Mouse (Mus musculus) liver, postnatal 0 days (tissue): ENCODE measurements at regions not wholly inside any gene's neighbourhood (a gene's known extent, or its start where the extent isn't known, plus 50 kb on each side); places are given as distances from the start of the nearest gene placed in this dataset.

Experiments used
- ATAC-seq: fragments of 200-750 bp; cut with Nextera tagmentation; 2 replicates; pipeline ENCODE4 v1.8.0; 2017; ENCODE audit warnings: mild to moderate bottlenecking, moderate library complexity
- DNase-seq: peaks from one replicate; pipeline ENCODE4 v3.0.0-alpha.2; 2016
- H3K27ac ChIP-seq: fragments of 300-500 bp; sonication (generic); 2 replicates; pipeline ENCODE4 v1.5.1; 2014; ENCODE audit warnings: antibody characterized with exemption, moderate library complexity, mild to moderate bottlenecking, low read depth
- H3K27me3 ChIP-seq: fragments of 300-500 bp; sonication (generic); 2 replicates; pipeline ENCODE4 v1.6.1; 2014; ENCODE audit warnings: low read length, control low read depth, mixed read lengths; ENCODE audit not compliant: insufficient read depth
- H3K36me3 ChIP-seq: fragments of 300-500 bp; sonication (generic); replicated peaks from 2 replicates; pipeline ENCODE4 v1.6.1; 2014; ENCODE audit warnings: mild to moderate bottlenecking, control low read depth, low read length, moderate library complexity, mixed read lengths; ENCODE audit not compliant: insufficient read depth
- H3K4me1 ChIP-seq: fragments of 300-500 bp; sonication (generic); 2 replicates; pipeline ENCODE4 v1.6.1; 2014; ENCODE audit warnings: antibody characterized with exemption, mild to moderate bottlenecking, control low read depth; ENCODE audit not compliant: insufficient read depth
- H3K4me2 ChIP-seq: fragments of 300-500 bp; sonication (generic); 2 replicates; pipeline ENCODE4 v1.6.1; 2014; ENCODE audit warnings: low read depth, mild to moderate bottlenecking, low read length, moderate library complexity, mixed read lengths
- H3K4me3 ChIP-seq: fragments of 300-500 bp; sonication (generic); 2 replicates; pipeline ENCODE4 v1.5.1; 2014; ENCODE audit warnings: low read depth, low read length
- H3K9ac ChIP-seq: fragments of 300-500 bp; sonication (generic); replicated peaks from 2 replicates; pipeline ENCODE4 v1.6.1; 2014; ENCODE audit warnings: mild to moderate bottlenecking, moderate library complexity
- H3K9me3 ChIP-seq: fragments of 300-500 bp; sonication (generic); 2 replicates; pipeline ENCODE4 v1.6.1; 2016; ENCODE audit warnings: mild to moderate bottlenecking, control low read depth, low read length, mixed read lengths
- CTCF ChIP-seq: sonication (generic); IDR thresholded peaks from 2 replicates; pipeline ENCODE4 v1.5.1; 2016; ENCODE audit warnings: antibody characterized with exemption, low read depth
- EP300 ChIP-seq: IDR thresholded peaks from 2 replicates; pipeline ENCODE4 v1.6.1; 2016; ENCODE audit warnings: antibody characterized with exemption, low read depth, mild to moderate bottlenecking
- whole genome bisulfite sequencing: fragments of 180-500 bp; shearing (Covaris S2); extraction: QIAGEN DNeasy Blood & Tissue Kit; methylation state at CpG from one replicate; pipeline ENCODE4 v1.1.7; 2014; ENCODE audit not compliant: insufficient replicate concordance; 5-methylcytosine and 5-hydroxymethylcytosine counted together

DNA sequence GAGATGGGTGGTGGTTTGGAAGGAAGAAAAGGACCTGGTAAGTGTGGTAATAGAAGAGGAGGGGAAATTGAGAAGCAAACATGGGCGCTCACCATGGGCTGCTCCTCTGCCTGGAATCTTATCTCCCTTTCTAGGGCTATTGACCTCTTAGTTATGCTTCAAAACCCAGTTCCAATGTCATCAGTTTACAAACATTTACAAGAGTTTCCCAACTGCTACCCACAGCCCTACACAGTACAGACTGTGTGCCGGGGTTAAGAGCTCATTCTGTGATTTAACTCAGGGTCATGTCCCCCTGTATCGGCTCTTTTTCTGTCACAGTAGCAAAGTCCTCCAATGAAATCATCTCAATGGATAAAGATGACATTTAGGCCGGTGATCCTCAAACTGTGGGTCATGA is 144.0 kb upstream of the Srrm4 start:
- H3K27ac ChIP-seq: no peak overlapping the region
- DNase-seq (no peak), ATAC-seq (no peak)
- no peaks in the 10 kb centered on the region for H3K27me3 ChIP-seq
- no peak overlapping the region for H3K4me2 ChIP-seq
- peaks cover 5% of the 10 kb centered on the region; the same call in 1 of the 2 replicates for H3K9me3 ChIP-seq
- TF ChIP-seq CTCF (no peak), EP300 (no peak)
- no peaks in the 10 kb centered on the region for H3K36me3 ChIP-seq
- H3K4me1 ChIP-seq: no peaks in the 10 kb centered on the region
- H3K4me3 ChIP-seq: no peak overlapping the region
- 66% methylated on average over 4 of the region's 4 CpGs for WGBS
- no peak overlapping the region for H3K9ac ChIP-seq

DNA sequence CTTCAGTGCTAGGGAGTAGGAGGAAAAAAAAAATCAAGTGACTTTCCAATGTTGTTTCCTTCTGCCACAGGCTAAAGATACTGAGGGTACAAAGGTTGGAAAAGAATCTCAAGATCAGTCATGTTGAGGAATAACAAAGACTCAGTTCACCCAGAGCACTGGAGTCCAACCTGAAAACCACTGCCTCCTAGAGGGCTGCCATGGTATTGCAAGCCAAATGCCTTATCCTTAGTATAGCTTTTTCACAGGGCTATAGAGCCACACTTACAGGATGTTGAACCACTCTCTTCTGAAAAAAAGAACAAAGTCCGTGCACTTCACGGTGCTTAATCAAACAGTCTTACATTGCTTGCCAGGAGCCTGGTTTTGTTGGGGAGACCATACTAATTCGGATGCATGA is 139.9 kb upstream of the Srrm4 start:
- H3K4me3 ChIP-seq: no peak overlapping the region
- H3K4me2 ChIP-seq: no peak overlapping the region
- H3K4me1 ChIP-seq: no peaks in the 10 kb centered on the region
- DNase-seq: no peak
- no peak for ATAC-seq
- WGBS: 80% methylated on average over 3 of the region's 3 CpGs
- no peak overlapping the region for H3K9ac ChIP-seq
- no peaks in the 10 kb centered on the region for H3K36me3 ChIP-seq
- no peaks in the 10 kb centered on the region for H3K27me3 ChIP-seq
- H3K27ac ChIP-seq: no peak overlapping the region
- no peak for TF ChIP-seq EP300
- peak; percentile 40; the same call in 1 of the 2 replicates for TF ChIP-seq CTCF
- peaks cover 5% of the 10 kb centered on the region; the same call in 1 of the 2 replicates for H3K9me3 ChIP-seq

DNA sequence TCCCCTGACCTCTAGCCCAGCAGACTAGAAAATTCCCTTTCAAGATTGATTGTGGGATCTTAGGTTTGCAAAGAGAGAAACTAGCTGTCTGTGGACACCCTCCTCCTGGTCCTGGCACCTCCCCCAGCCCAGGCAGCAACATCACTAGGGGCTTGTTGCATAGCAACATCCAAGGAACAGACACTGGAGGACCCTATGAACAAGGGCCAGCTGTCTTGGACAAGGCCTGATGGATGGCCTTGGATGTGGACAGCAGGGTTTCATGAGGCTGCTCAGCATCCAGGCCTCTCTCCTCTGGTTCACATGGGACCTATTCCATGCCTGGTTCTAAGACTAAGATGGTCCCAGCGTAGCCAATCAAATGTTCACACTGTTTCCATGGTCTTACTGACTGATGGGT is 127.6 kb upstream of the Srrm4 start:
- H3K9ac ChIP-seq: no peak overlapping the region
- no peaks in the 10 kb centered on the region for H3K4me1 ChIP-seq
- DNase-seq: no peak
- TF ChIP-seq CTCF: no peak
- TF ChIP-seq EP300: no peak
- H3K4me3 ChIP-seq: no peak overlapping the region
- no peak overlapping the region for H3K27ac ChIP-seq
- ATAC-seq: no peak
- H3K9me3 ChIP-seq: 0 out of 2 replicates have a peak, but pooled peaks cover 2% of the 10 kb centered on the region
- no peaks in the 10 kb centered on the region for H3K27me3 ChIP-seq
- no peak overlapping the region for H3K4me2 ChIP-seq
- H3K36me3 ChIP-seq: no peaks in the 10 kb centered on the region
- WGBS: 60% methylated on average over 1 of the region's 1 CpGs

DNA sequence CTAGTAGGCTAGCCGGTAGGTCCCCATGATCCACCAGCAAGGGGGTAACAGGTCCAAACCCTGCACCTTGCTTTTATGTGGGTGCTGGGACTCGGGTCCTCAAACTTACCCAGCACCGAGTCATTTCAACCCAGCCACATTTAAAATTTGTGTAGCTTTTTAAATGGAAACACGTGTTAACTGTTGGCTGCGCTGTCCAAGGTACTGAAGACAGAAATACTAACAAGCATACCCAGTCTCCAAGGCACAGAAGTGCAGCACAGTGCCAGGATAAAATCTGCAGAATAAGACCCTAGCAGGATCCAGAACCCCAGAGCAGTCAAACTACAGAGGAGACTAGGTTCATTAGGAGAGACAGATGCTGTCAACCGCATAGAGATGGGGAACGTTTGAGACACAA is 122.6 kb upstream of the Srrm4 start:
- Histone ChIP-seq H3K4me3 (no peak overlapping the region), H3K9ac (no peak overlapping the region), H3K27me3 (no peaks in the 10 kb centered on the region), H3K9me3 (0 out of 2 replicates have a peak, but pooled peaks cover 2% of the 10 kb centered on the region), H3K4me1 (no peaks in the 10 kb centered on the region), H3K36me3 (no peaks in the 10 kb centered on the region), H3K27ac (no peak overlapping the region), H3K4me2 (no peak overlapping the region)
- 25% methylated on average over 7 of the region's 7 CpGs for WGBS
- ATAC-seq (no peak), DNase-seq (no peak)
- TF ChIP-seq EP300 (no peak), CTCF (no peak)

DNA sequence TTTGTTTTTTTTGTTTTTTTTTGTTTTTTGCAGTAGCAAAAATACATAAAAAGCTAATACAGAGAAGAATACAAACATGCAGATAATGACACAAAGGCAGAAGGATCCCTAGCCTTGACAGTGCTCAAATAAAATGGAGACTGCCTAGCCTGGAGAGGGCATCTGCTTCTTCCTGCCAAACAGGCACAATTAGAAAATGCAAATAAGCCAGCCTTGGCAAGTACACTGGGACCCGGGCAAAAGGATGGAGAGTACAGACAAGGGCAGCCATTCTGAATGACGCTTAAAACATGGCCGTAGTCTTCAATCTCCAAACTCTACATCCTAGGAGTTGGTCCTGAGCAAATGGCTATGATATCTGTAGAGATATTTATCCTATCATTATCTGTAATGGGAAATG is 120.4 kb upstream of the Srrm4 start:
- TF ChIP-seq CTCF (no peak), EP300 (no peak)
- no peak for DNase-seq
- Histone ChIP-seq H3K9ac (no peak overlapping the region), H3K27me3 (no peaks in the 10 kb centered on the region), H3K4me1 (no peaks in the 10 kb centered on the region), H3K36me3 (no peaks in the 10 kb centered on the region), H3K4me3 (no peak overlapping the region), H3K4me2 (no peak overlapping the region), H3K27ac (no peak overlapping the region), H3K9me3 (no peaks in the 10 kb centered on the region)
- 80% methylated on average over 3 of the region's 3 CpGs for WGBS
- no peak for ATAC-seq

DNA sequence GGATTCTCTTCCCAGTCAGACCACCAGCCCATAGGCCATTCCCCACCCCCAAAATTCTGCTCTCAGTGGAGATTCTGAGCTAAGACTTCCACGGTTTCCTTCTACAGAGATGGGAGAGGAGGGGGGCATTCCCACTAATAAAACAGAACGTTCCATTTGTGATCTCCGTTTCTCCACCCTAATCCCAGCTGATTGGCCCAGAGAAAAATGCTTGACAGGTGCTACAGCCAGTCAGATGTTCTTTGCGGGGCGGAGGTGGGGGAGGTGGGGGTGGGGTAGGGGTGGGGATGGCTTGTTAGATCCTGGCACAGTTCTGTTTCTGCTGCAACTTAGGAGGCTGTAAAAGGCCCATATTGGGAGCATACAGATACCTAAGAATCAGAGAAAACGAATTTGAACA is 116.9 kb upstream of the Srrm4 start:
- Histone ChIP-seq H3K4me3 (no peak overlapping the region), H3K36me3 (no peaks in the 10 kb centered on the region), H3K9me3 (no peaks in the 10 kb centered on the region), H3K27me3 (no peaks in the 10 kb centered on the region), H3K9ac (no peak overlapping the region), H3K4me2 (no peak overlapping the region), H3K27ac (no peak overlapping the region), H3K4me1 (no peaks in the 10 kb centered on the region)
- no peak for TF ChIP-seq CTCF
- TF ChIP-seq EP300: no peak
- 33% methylated on average over 6 of the region's 6 CpGs for WGBS
- DNase-seq (no peak), ATAC-seq (no peak)

DNA sequence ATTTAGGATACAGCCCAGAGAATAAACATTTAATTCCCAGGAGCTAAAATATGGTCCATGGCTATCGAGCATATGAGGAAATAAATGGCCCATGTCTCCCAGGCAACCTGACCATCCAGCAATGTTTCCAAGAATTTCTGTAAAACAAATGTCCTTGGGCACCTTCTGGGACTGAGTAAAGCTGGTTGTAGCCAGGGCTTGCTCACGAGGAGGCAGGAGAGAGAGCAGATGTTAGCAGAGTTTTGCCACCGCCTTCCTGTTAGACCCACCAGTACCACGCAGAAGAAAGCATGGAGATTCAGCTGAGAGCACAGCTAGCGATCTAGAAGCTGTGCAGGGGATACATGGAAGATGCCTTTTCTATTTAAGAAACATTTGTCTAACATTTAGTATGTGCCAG is 70.8 kb upstream of the Srrm4 start:
- Histone ChIP-seq H3K4me1 (no peaks in the 10 kb centered on the region), H3K9me3 (peaks cover 5% of the 10 kb centered on the region; the same call in 1 of the 2 replicates), H3K27me3 (no peaks in the 10 kb centered on the region), H3K36me3 (no peaks in the 10 kb centered on the region), H3K9ac (no peak overlapping the region), H3K4me2 (no peak overlapping the region), H3K4me3 (no peak overlapping the region), H3K27ac (no peak overlapping the region)
- ATAC-seq (no peak), DNase-seq (no peak)
- TF ChIP-seq EP300 (no peak), CTCF (no peak)
- WGBS: 73% methylated on average over 5 of the region's 5 CpGs
